Mouse (Mus musculus) B cell, adult 67 days (primary cell): ENCODE data around the gene Cd38. TPM values are rescaled to one million over a fixed set of nuclear protein-coding genes. Genes with fewer than 3 reads are reported as not detected.

Experiments
- total RNA-seq, 2 experiments: library from RNA; stranded (reverse); gene quantifications; 4 replicates each; pipeline ENCODE4 v1.2.4; 2023

Gene Cd38
- 100 to 1,000 TPM; 136 to 170 TPM for total RNA-seq

GRCm38 (mm10) chr5:43868253-43868652 is at the start of gene Cd38:
TSS of gene Cd38 (plus strand) at chr5:43868553.

GRCm38 (mm10) chr5:43818695-43819094 is 49.7 kb upstream of the Cd38 start, which contains the start of gene Bst1:
TSS of gene Bst1 (plus strand) at chr5:43818885.

GRCm38 (mm10) chr5:43821538-43821937 is 46.8 kb upstream of the Cd38 start, which contains the start of gene Fbxl5:
TSS of gene Fbxl5 (minus strand) at chr5:43821638.

GRCm38 (mm10) chr5:43912844-43913243 is 44.5 kb downstream of the Cd38 start, which contains the start of gene Gm7879:
TSS of gene Gm7879 (plus strand) at chr5:43913144.

Other genes starting within 250 kb of the Cd38 start
- not detected for gene Cc2d2a, start 206.2 kb upstream of the Cd38 start, total RNA-seq
- 1 to 10 TPM; 3.6 to 5.1 TPM for gene Bst1, start 49.7 kb upstream of the Cd38 start, total RNA-seq
- 100 to 1,000 TPM in 1 of 2 experiments, 10 to 100 TPM in 1; 96.1 to 102 TPM for gene Fbxl5, start 46.9 kb upstream of the Cd38 start, total RNA-seq
- gene Gm7879, start 44.6 kb downstream of the Cd38 start, total RNA-seq = 10 to 100 TPM; 11.3 to 19.9 TPM
- not detected for gene Fgfbp1, start 113.2 kb downstream of the Cd38 start, total RNA-seq
- gene Prom1, start 233.5 kb downstream of the Cd38 start, total RNA-seq = under 1 TPM; 0.52 to 0.53 TPM